Mouse (Mus musculus) heart, adult 9 months (tissue): ENCODE data around the gene Serf1.
A peak's percentile ranks its signal among the peaks of the same experiment; 100 is the strongest.
"Not testable (repeated sequence)": the region's sequence is repeated elsewhere in the genome, so short reads cannot be mapped to it uniquely, and the experiment has no call there.

ENCODE experiments used
- DNase-seq, 2 experiments: peaks; one replicate each; pipeline ENCODE4 v3.0.0; 2022; ENCODE audit warnings: low spot score in 2 of 2

Gene Serf1

GRCm38 (mm10) chr13:100107652-100108472, at the start of gene Serf1:
Serf1 (plus strand) TSS chr13:100108012.
- peak; percentile 73 to 75 for DNase-seq

GRCm38 (mm10) chr13:100063936-100064335, 43.9 kb upstream of the Serf1 start:
- no peak for DNase-seq

- no peak for DNase-seq
These were observed 40.0 kb upstream of the Serf1 start for GRCm38 (mm10) chr13:100067821-100068220.

DNA sequence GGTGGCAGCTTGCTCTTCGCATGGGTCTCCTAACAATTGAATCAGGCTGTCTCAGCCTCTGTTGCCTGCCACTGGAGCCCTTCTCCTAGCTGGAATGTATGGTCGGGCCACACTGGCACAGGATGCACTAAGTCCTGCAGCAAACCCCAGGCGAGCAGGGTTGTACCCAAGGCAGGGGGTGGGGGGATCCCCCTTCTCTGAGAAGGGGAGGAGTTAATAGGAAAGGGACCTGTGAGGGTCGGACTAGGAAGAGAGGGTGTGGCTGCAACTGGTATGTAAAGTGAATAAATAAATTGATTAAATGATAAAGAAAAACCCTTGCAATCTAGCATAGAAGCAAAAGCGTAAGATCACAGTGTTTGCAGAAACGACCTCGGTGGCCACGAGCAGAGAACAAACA, 36.3 kb upstream of the Serf1 start:
- no peak for DNase-seq

DNA sequence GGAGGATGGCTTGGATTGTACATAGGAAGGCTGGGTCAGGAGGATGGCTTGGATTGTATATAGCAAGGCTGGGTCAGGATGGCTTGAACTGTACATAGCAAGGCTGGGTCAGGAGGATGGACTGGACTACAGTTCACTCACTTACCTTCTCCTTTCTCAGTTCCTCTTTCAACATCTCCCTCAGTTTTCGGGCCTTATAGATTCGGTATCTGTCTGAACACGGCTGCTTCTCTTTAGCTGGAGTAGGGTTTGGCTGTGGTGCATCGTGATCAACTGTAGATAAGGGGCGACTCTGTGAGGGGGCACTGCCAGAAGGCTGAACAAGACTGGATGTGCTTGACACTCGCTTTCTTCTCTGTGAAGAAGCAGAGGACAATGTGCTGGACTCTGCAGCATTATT, 9.0 kb upstream of the Serf1 start:
- DNase-seq: no peak

DNA sequence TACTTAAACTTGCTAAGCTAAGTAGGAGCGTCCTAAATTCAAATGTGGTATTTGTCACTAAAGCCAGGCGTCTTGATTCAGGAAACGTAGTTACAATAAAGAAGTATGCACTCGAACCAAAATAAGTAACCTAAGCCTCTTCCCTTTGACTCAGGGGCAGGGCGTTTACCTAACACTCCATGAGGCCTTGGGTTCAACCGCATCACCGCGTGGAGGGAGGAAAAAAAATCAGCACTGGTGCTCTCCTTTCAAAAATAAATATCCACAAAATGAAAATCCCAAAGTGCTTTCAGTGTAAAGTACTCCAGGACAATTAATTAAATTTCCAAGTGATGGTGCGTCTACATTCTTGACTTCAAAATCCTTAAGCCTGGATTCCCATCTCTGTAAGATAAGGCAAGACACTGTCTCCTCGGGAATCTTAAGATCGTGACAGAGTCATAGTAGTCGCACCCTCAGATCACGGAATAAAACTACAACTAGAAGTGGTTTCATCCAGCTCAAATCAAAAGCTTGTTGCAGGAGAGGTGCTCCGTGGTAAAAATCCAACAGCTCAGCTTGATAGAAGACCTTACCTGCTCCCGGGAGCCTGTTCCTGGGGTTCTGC, 4.7 kb upstream of the Serf1 start:
- DNase-seq: no peak

DNA sequence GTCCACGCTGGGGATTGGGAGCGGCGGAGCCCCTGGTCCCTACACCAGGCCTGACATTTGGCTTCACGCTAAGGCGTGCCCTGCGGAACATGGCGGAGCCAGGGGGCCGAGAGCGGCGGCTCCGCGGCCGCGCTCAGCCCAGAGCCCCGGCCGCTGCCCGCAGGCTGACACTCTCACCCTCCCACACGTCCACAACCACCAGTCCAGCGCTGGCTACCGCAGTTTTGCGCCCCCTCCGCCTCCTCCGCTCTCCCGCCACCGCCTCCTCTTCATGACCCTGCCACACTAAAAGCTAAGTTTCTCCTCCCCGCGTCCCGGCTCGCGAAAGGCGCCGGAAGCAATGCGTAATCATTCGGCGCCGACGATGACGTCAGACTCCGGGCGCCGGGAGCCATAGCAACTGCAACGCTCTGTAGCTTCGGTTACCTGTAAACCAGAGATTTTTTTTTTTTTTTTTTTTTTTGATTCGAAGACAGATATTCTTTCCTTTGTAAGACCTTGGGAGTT, 4.0 kb upstream of the Serf1 start, which contains the start of gene Bdp1:
TSS of gene Bdp1 (minus strand) at position 323 of the 507 bp plus-strand sequence.
- DNase-seq: peak; percentile 87 to 93

DNA sequence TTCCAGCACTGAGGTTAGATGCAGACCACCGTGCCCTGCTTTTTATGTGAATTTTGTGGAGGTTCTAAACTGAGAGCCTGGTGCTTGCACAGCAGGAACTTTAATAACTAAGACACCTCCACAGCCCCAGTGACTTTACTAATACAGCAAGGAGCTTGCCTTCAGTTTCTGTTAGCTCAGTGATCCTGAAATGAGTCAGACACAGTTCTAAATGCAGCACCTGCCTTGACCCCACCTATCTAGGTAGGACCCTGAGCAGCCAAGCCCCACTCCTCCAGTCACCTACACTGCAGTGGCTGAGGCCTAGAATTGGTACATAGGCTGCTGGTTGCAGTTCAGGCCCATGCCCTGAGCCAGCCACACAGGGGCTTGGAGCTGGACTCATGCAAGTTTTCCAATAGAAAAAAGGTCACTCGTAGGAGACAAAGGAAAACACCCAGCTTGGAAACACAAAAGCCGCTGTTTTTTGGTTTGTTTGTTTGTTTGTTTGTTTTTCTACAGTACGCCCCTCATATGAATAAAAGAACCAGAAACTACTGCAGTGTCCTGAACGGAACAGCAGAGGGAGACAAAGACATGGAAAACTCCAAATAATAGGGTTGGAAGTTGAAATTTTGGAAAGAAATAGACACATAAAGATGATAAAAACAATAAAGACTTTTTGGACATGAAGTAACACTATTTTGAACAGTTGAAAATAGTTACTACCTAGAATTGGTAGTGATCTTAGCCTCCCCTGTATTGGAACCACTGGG, 4.6 kb downstream of the Serf1 start:
- DNase-seq: no peak

DNA sequence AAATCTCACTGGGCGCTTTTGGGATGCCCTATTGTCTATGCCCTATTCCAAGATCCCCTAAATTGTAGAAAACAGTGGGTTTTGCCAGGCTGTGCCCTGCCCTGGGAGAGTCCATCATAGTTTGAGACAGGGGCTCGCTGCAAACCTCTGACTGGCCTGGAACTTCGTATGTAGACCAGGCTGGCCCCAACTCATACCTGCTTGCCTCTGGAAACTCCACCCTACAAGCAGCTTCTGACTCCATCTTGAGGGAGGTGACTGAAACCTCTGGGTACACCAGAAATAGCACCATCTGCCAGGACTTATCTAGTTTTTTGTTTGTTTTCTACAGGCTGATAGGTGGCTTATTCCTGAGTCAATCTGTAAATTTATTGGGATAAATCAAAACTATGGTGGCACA, 16.2 kb downstream of the Serf1 start:
- no peak for DNase-seq

DNA sequence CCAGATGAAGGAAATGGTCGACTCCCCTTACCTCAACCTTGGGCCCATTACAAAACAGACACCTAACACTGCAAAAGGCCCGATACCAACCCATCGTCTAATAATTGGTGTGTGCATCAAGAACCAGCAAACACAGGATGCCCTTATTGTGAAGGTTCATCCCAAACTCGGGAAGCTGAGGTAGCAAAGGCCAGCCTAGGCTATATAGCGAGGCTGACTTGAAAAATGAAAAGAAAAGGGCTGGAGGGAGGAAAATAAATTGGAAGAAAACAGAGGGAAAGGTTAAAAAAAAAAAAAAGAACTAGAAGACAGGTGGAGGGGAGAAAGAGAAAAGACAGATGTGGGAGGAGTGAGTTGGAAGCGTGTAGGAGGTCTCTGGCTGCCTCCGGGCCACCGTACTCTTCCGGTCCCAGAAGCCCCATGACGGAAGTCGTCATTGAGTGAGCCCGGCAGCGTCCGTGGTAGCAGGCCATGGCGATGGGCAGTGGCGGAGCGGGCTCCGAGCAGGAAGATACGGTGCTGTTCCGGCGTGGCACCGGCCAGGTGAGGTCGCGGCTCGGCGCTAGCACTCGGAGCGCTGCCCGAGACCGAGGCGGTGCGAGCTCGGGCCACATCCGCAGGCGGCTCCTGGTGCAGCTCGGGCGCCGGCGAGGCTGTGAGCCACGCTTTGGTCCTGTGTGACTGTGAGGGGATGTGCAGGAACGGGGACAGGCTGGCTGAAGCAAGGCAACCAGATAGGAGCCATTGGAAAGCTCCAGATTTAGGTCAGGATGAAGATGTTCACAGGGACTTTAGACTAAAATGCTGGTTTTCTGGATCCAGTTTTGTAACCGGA, 16.8 kb downstream of the Serf1 start, which contains the start of gene Smn1:
TSS of gene Smn1 (plus strand) at position 430 of the 835 bp plus-strand sequence.
- peak; percentile 93 for DNase-seq

DNA sequence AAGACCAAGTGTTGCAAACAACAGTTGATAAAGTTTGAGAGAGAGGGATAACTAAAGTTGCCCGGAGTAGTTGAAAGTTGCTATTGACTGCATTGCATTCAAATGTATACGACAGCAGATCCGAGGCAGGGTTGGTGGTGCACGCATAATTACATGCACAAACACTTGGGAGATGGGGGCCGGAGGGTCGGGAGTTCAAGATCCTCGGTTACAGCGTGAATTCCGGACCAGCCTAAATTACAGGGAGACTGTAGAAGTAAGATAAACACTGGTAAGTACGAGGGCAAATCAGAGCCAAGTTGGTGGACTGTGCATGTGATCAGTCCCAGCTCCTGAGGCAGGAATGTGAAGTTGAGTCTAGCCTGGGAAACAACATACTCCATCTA, 17.4 kb downstream of the Serf1 start:
- DNase-seq: no peak

- DNase-seq: no peak
These were observed 34.0 kb downstream of the Serf1 start for GRCm38 (mm10) chr13:100141646-100142314.

GRCm38 (mm10) chr13:100152659-100153058, 44.8 kb downstream of the Serf1 start:
- peak; percentile 7 to 9 for DNase-seq

DNA sequence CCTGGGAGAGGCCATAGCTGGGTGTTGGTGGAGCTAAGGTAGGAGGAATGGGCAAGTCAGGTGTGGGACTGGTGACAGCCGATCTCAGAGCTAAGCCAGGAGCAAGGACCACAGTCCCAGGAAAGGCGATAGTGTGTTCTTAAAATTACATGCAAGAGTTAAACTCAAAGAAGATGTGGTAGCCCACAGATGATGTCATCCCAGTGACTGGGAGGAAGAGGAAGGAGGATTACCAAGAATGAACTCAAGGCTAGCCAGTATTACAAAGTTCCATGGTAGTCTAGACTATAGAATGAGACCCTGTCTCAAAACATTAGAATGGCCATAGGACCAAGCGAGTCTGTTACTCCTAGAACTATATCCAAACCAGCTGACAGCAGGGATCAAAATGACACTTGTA, 48.8 kb downstream of the Serf1 start:
- no peak for DNase-seq

DNA sequence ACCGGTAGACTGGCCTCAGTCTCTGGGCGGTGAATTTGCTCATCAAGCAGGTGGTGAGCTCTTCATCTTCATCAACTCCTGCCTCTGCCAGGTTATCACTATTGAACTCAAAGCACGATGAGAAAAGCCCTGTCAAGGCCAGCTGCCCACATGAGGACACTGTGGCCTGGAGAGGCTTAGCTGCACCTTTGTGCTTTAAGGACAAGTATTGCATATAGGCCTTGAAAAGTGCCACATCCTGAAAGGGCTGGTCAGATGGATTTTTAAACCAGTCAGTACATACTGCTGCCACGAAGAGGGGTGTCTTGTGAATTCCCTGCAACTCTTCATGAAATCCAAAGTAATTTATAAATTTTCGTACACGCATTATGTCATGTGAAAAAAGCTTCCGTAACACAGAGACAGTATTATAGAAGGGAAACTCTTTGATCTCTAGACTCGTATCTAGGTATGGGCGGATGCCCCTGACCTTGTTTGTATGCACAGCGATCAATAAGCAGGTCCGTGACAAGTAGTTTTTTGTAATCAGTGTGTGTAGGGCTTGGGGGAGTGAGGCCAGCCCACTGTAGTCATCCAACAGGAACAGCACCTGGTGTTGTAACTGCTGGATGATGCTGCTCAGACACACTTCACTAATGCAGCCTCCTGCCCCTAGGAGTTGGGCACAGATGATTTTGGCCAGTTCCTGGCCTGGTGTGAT, 53.5 kb downstream of the Serf1 start:
- DNase-seq: not testable (repeated sequence)

GRCm38 (mm10) chr13:100162467-100162866, 54.7 kb downstream of the Serf1 start:
- DNase-seq: not testable (repeated sequence)
